Mouse (Mus musculus): Measurements from ENCODE around the gene Atf1. TPM values are rescaled to one million over a fixed set of nuclear protein-coding genes. Genes with fewer than 3 reads are reported as not detected.
"Not testable (repeated sequence)": the region's sequence is repeated elsewhere in the genome, so short reads cannot be mapped to it uniquely, and the experiment has no call there.

The Atf1 gene
- polyA plus RNA-seq, 1 experiment from 2014 or later = 35.8 TPM

- no peak for ATAC-seq (ENCODE audit: insufficient number of reproducible peaks, low FRiP score)
- Histone ChIP-seq H3K4me1 (replicated peaks) (peaks cover 34% of the 10 kb centered on the region), H3K27ac (ENCODE audit: poor library complexity, severe bottlenecking) (no peak overlapping the region), H3K4me2 (no peak overlapping the region), H3K9me3 (replicated peaks) (no peaks in the 10 kb centered on the region), H3K27me3 (replicated peaks) (no peaks in the 10 kb centered on the region), H3K9ac (no peak overlapping the region), H3K4me3 (no peak overlapping the region), H3K36me3 (peaks cover 67% of the 10 kb centered on the region)
- WGBS = 82% methylated on average over 12 of the region's 12 CpGs
Observed at GRCm38 (mm10) chr15:100235208-100235965, 7.8 kb downstream of the Atf1 start.

DNA sequence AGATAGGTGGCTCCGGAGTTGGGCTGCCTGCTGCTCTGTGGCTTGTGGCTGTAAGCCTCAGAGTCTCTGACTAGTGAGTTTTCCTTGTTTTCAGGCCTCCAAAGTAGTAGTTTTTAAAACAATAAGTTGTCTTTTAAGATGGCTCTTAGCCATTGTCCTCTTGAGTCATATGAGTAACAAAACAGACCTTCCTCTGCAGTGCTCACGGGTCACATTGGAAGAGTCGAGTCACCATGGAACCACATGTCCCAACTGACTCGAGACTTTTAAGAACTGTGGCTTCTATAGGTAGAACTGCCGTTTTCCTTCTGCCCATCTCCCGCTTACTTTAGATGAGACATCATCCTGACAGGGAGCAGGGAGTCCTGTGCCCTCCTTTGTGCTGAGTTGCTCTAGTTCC, 9.3 kb downstream of the Atf1 start:
- Histone ChIP-seq H3K4me3 (no peak overlapping the region), H3K4me2 (no peak overlapping the region), H3K27ac (ENCODE audit: poor library complexity, severe bottlenecking) (peak overlapping the region; percentile 76; the same call in 1 of the 2 replicates), H3K27me3 (replicated peaks) (no peaks in the 10 kb centered on the region), H3K9me3 (replicated peaks) (no peaks in the 10 kb centered on the region), H3K4me1 (replicated peaks) (peaks cover 24% of the 10 kb centered on the region), H3K36me3 (peaks cover 82% of the 10 kb centered on the region), H3K9ac (no peak overlapping the region; the same call in 1 of the 2 replicates)
- WGBS = 76% methylated on average over 6 of the region's 6 CpGs
- no peak for ATAC-seq (ENCODE audit: insufficient number of reproducible peaks, low FRiP score)

DNA sequence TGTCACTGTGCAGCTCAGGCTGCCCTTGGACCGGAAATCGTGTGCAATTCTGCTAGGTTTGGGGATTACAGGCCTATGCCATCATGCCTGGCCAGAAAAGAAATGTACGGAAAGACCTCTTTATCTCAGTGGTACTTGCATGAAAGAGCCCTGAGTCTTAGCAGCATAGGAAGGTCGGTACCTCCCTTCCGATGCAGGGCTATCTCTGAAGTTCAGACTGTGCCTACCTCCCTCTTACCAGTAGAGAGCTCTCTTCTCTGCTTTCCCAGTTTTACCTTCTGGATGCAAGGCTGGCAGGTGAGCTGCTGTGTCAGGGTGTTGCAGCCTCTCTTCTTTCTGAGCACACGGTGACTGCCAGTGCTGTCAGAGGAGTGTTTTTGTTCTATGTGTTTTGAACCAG, 14.2 kb downstream of the Atf1 start:
- Histone ChIP-seq H3K27me3 (replicated peaks) (no peaks in the 10 kb centered on the region), H3K4me3 (no peak overlapping the region), H3K9ac (no peak overlapping the region), H3K4me1 (replicated peaks) (peaks cover 10% of the 10 kb centered on the region), H3K27ac (ENCODE audit: poor library complexity, severe bottlenecking) (no peak overlapping the region), H3K4me2 (no peak overlapping the region), H3K9me3 (replicated peaks) (no peaks in the 10 kb centered on the region), H3K36me3 (peaks cover 89% of the 10 kb centered on the region)
- 86% methylated on average over 6 of the region's 6 CpGs for WGBS
- ATAC-seq (ENCODE audit: insufficient number of reproducible peaks, low FRiP score) = no peak

DNA sequence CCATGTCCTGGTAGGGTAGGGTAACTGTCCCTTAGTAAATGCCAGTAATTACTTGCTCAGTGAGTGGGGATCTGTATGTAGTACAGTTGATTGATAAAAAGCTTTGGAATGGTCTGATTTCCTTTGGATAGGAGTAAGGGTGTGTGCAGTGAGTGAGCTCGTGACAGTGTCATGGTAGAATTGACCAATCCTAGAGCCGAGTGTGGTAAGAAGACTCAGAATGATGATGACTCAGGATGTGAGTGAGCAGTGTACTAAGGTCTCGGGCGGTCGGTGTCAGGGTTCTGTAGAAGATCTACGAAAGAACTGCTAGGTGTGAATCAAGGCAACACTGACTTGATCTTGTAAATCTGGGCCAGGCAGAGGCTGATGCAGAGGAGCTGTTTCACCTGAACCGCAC, 18.3 kb downstream of the Atf1 start:
- no peak for ATAC-seq (ENCODE audit: insufficient number of reproducible peaks, low FRiP score)
- no peaks in the 10 kb centered on the region for H3K4me1 ChIP-seq (replicated peaks)
- no peak overlapping the region for H3K9ac ChIP-seq
- WGBS = 94% methylated on average over 7 of the region's 7 CpGs
- no peaks in the 10 kb centered on the region for H3K9me3 ChIP-seq (replicated peaks)
- no peaks in the 10 kb centered on the region for H3K27me3 ChIP-seq (replicated peaks)
- H3K27ac ChIP-seq (ENCODE audit: poor library complexity, severe bottlenecking) = no peak overlapping the region
- H3K36me3 ChIP-seq = peaks cover 98% of the 10 kb centered on the region
- H3K4me2 ChIP-seq = no peak overlapping the region
- no peak overlapping the region for H3K4me3 ChIP-seq

DNA sequence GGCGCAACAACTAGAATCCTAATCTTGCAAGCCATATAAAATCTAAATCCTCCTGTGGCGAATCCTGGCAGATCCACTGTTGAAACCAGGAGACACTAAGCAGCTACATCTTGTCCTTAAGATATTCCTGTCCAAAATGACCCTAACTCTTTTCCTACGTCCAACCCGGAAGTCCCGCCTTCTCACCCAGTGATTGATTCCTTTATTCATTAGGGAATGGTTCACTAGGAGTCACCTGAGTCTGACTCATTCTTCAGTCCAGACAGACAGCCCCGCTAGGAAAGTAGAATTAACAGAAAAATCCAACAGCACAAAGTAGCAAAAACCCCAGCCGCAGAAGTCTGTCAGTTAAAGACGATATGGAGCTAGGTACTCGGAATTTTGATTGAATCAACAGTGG, 19.7 kb downstream of the Atf1 start:
- 91% methylated on average over 9 of the region's 9 CpGs for WGBS

DNA sequence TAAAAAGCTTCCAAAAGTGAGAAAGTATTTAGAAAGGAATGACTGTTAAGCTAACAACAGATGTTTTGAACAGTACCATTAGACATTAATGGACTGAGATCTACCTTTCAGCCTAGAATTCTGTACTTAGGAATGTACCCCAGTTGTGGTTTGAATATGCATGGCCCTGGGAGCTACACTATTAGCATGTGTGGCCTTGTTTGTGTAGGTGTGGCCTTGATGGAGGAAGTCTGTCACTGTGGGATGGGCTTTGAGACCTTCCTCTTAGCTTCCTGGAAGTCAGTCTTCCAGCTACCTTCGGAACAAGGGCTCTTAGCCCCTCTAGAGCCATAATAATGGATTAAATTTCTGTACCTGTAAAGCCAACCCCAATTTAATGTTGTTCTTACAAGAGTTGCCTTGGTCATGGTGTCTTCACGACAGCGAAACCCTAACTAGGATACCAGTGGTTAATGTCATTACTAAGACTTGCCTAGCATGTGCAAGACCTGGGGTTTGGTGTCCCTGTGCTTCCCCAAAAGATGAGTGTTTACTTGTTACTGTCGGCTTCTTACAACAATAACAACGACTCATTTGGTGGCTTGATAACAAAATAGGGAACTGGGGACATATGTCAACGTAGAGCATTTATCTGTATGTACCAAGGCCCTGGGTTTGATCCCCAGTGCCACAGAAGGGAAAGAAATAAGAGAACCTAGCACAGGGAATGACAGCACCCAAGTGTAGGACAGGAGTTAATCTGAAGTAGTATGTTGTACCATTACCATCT, 21.2 kb downstream of the Atf1 start:
- H3K4me1 ChIP-seq (replicated peaks) = no peaks in the 10 kb centered on the region
- no peak overlapping the region for H3K4me3 ChIP-seq
- no peak for ATAC-seq (ENCODE audit: insufficient number of reproducible peaks, low FRiP score)
- 89% methylated on average over 6 of the region's 6 CpGs for WGBS
- H3K4me2 ChIP-seq = no peak overlapping the region
- no peak overlapping the region for H3K9ac ChIP-seq
- no peaks in the 10 kb centered on the region for H3K27me3 ChIP-seq (replicated peaks)
- no peak overlapping the region for H3K27ac ChIP-seq (ENCODE audit: poor library complexity, severe bottlenecking)
- H3K9me3 ChIP-seq (replicated peaks) = no peaks in the 10 kb centered on the region
- peaks cover 97% of the 10 kb centered on the region for H3K36me3 ChIP-seq

More for the DNA sequence above, 19.7 kb downstream of the Atf1 start:
- H3K36me3 ChIP-seq = peaks cover 98% of the 10 kb centered on the region
- H3K4me1 ChIP-seq (replicated peaks) = no peaks in the 10 kb centered on the region
- H3K4me3 ChIP-seq = no peak overlapping the region
- no peaks in the 10 kb centered on the region for H3K27me3 ChIP-seq (replicated peaks)
- H3K9ac ChIP-seq = no peak overlapping the region
- H3K9me3 ChIP-seq (replicated peaks) = no peaks in the 10 kb centered on the region
- no peak overlapping the region for H3K27ac ChIP-seq (ENCODE audit: poor library complexity, severe bottlenecking)
- ATAC-seq (ENCODE audit: insufficient number of reproducible peaks, low FRiP score) = no peak
- H3K4me2 ChIP-seq = no peak overlapping the region

GRCm38 (mm10) chr15:100251153-100251780, 23.6 kb downstream of the Atf1 start:
- H3K9me3 ChIP-seq (replicated peaks) = no peaks in the 10 kb centered on the region
- peaks cover 98% of the 10 kb centered on the region for H3K36me3 ChIP-seq
- no peak for ATAC-seq (ENCODE audit: insufficient number of reproducible peaks, low FRiP score)
- H3K4me1 ChIP-seq (replicated peaks) = no peaks in the 10 kb centered on the region
- WGBS = 91% methylated on average over 6 of the region's 6 CpGs
- H3K27me3 ChIP-seq (replicated peaks) = no peaks in the 10 kb centered on the region
- no peak overlapping the region for H3K4me2 ChIP-seq
- H3K9ac ChIP-seq = no peak overlapping the region
- H3K4me3 ChIP-seq = no peak overlapping the region
- no peak overlapping the region for H3K27ac ChIP-seq (ENCODE audit: poor library complexity, severe bottlenecking)

- no peaks in the 10 kb centered on the region for H3K4me1 ChIP-seq (replicated peaks)
- no peak overlapping the region for H3K4me3 ChIP-seq
- ATAC-seq (ENCODE audit: insufficient number of reproducible peaks, low FRiP score) = no peak
- no peak overlapping the region for H3K9ac ChIP-seq
- no peaks in the 10 kb centered on the region for H3K27me3 ChIP-seq (replicated peaks)
- no peaks in the 10 kb centered on the region for H3K9me3 ChIP-seq (replicated peaks)
- no peak overlapping the region for H3K4me2 ChIP-seq
- peaks cover 83% of the 10 kb centered on the region for H3K36me3 ChIP-seq
- WGBS = 86% methylated on average over 6 of the region's 6 CpGs
- H3K27ac ChIP-seq (ENCODE audit: poor library complexity, severe bottlenecking) = no peak overlapping the region
Observed at GRCm38 (mm10) chr15:100256386-100256785, 28.8 kb downstream of the Atf1 start.

- ATAC-seq (ENCODE audit: insufficient number of reproducible peaks, low FRiP score) = no peak
- Histone ChIP-seq H3K4me3 (no peak overlapping the region), H3K27ac (ENCODE audit: poor library complexity, severe bottlenecking) (no peak overlapping the region), H3K4me1 (replicated peaks) (no peaks in the 10 kb centered on the region), H3K9ac (no peak overlapping the region), H3K9me3 (replicated peaks) (no peaks in the 10 kb centered on the region), H3K4me2 (no peak overlapping the region), H3K36me3 (peaks cover 83% of the 10 kb centered on the region), H3K27me3 (replicated peaks) (no peaks in the 10 kb centered on the region)
- WGBS = 87% methylated on average over 5 of the region's 5 CpGs
Observed at GRCm38 (mm10) chr15:100257305-100257704, 29.7 kb downstream of the Atf1 start.

DNA sequence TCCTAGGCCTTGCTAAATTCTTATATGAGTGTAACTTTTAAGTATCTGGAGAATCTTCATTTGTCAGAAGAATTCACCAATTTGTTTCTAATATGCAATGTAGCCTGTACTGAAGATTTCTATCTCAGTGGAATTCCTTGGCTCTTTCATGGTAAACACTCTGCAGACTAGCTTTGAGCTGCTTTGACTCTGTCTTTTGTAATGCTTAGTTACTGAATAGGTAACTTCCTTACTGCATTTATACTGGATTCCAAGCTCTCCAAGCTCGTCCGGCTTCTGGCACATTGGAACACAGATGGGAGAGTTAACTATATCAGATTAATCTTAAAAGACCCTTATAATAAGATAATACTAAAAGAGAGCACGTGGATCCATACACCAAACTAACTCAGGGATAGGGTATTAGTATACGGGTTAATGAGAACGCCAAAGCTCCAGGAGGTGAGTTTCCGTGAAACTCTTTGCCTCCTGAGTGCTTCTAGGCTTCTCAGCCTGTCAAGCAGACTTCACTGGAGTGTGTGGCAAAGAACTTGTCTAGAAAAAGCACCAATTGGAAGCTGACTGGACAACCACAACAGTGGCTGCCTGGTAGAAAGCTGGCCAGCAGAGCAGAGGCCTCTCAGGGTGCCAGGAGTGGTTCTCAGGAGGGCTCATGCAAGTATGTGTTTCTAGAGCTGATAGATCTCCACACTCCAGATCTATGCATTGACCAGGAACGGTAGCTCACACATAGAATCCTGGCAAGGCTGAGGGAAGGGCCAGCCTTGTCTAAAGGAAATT, 31.2 kb downstream of the Atf1 start:
- no peaks in the 10 kb centered on the region for H3K27me3 ChIP-seq (replicated peaks)
- no peak overlapping the region for H3K4me2 ChIP-seq
- no peak overlapping the region for H3K27ac ChIP-seq (ENCODE audit: poor library complexity, severe bottlenecking)
- H3K9ac ChIP-seq = no peak overlapping the region
- ATAC-seq (ENCODE audit: insufficient number of reproducible peaks, low FRiP score) = no peak
- no peak overlapping the region for H3K4me3 ChIP-seq
- H3K4me1 ChIP-seq (replicated peaks) = no peaks in the 10 kb centered on the region
- H3K36me3 ChIP-seq = peaks cover 70% of the 10 kb centered on the region
- H3K9me3 ChIP-seq (replicated peaks) = no peaks in the 10 kb centered on the region
- WGBS = 94% methylated on average over 7 of the region's 7 CpGs

GRCm38 (mm10) chr15:100260351-100260750, 32.7 kb downstream of the Atf1 start:
- H3K27ac ChIP-seq (ENCODE audit: poor library complexity, severe bottlenecking); H3K27me3 ChIP-seq (replicated peaks); H3K4me3 ChIP-seq; H3K4me1 ChIP-seq (replicated peaks); H3K9me3 ChIP-seq (replicated peaks); H3K4me2 ChIP-seq; H3K9ac ChIP-seq; ATAC-seq (ENCODE audit: insufficient number of reproducible peaks, low FRiP score): not testable (repeated sequence)
- WGBS = 95% methylated on average over 7 of the region's 7 CpGs
- H3K36me3 ChIP-seq = peaks cover 55% of the 10 kb centered on the region
